Mouse (Mus musculus) layer of hippocampus, adult 18-20 months (tissue): ENCODE data around the gene Kctd7. TPM values are rescaled to one million over a fixed set of nuclear protein-coding genes. Genes with fewer than 3 reads are reported as not detected.

Source experiments
- DNase-seq, 2 experiments: peaks; one replicate each; pipeline ENCODE4 v3.0.0; 2022; ENCODE audit warnings: low spot score in 2 of 2
- total RNA-seq, 2 experiments: library from RNA; stranded (reverse); gene quantifications; 2 replicates each; pipeline ENCODE4 v1.2.3; 2021

Kctd7 gene
- total RNA-seq, 2 experiments from 2014 or later: 12.1 to 16.5 TPM

- no peak for DNase-seq
Observed at GRCm38 (mm10) chr5:130190909-130191308, 46.2 kb downstream of the Kctd7 start.

GRCm38 (mm10) chr5:130191865-130192264, 47.2 kb downstream of the Kctd7 start:
- no peak for DNase-seq

- no peak for DNase-seq
Observed at GRCm38 (mm10) chr5:130192356-130192944, 47.8 kb downstream of the Kctd7 start.

GRCm38 (mm10) chr5:130193760-130194159, 49.1 kb downstream of the Kctd7 start:
- no peak for DNase-seq

GRCm38 (mm10) chr5:130196307-130196706, 51.6 kb downstream of the Kctd7 start:
- DNase-seq: no peak

- DNase-seq: no peak
Observed at GRCm38 (mm10) chr5:130197454-130197853, 52.8 kb downstream of the Kctd7 start.

GRCm38 (mm10) chr5:130197981-130198380, 53.3 kb downstream of the Kctd7 start:
- DNase-seq: no peak

GRCm38 (mm10) chr5:130200233-130201029, 55.8 kb downstream of the Kctd7 start:
- no peak for DNase-seq

GRCm38 (mm10) chr5:130203948-130204347, 59.3 kb downstream of the Kctd7 start:
- DNase-seq: no peak

GRCm38 (mm10) chr5:130204560-130204959, 59.9 kb downstream of the Kctd7 start:
- DNase-seq: no peak

Other genes with a start within 250 kb of the Kctd7 start
- 1 to 10 TPM; 5.6 to 6.3 TPM for gene Zbed5, start 249.1 kb upstream of the Kctd7 start, total RNA-seq
- 10 to 100 TPM; 18.7 to 20.0 TPM for gene Phkg1, start 246.3 kb upstream of the Kctd7 start, total RNA-seq
- 1 to 10 TPM; 4.2 to 4.5 TPM for gene Nupr1l, start 236.3 kb upstream of the Kctd7 start, total RNA-seq
- gene Vkorc1l1, start 202.9 kb upstream of the Kctd7 start, total RNA-seq: 10 to 100 TPM; 43.5 to 44.2 TPM
- gene Gusb, start 141.8 kb upstream of the Kctd7 start, total RNA-seq: 10 to 100 TPM in 1 of 2 experiments, 1 to 10 TPM in 1; 9.6 to 13.0 TPM
- 10 to 100 TPM; 22.6 to 25.4 TPM for gene Asl, start 115.6 kb upstream of the Kctd7 start, total RNA-seq
- gene Crcp, start 115.6 kb upstream of the Kctd7 start, total RNA-seq: 10 to 100 TPM; 37.0 to 39.3 TPM
- gene Tpst1, start 71.5 kb upstream of the Kctd7 start, total RNA-seq: 10 to 100 TPM; 47.8 to 48.9 TPM
- gene Rabgef1, start 26.9 kb downstream of the Kctd7 start, total RNA-seq: 10 to 100 TPM; 53.2 TPM
- 10 to 100 TPM; 42.3 to 43.3 TPM for gene Tmem248, start 72.2 kb downstream of the Kctd7 start, total RNA-seq
- gene Sbds, start 110.7 kb downstream of the Kctd7 start, total RNA-seq: 10 to 100 TPM; 83.1 to 83.6 TPM
- 10 to 100 TPM; 16.1 to 16.6 TPM for gene Tyw1, start 110.8 kb downstream of the Kctd7 start, total RNA-seq
- gene Caln1, start 224.6 kb downstream of the Kctd7 start, total RNA-seq: 100 to 1,000 TPM; 131 to 139 TPM
- gene A330070K13Rik, start 239.8 kb downstream of the Kctd7 start, total RNA-seq: 1 to 10 TPM; 1.4 to 3.8 TPM